Mouse (Mus musculus) kidney, postnatal 0 days (tissue): ENCODE data around the gene Map4k1. TPM values are rescaled to one million over a fixed set of nuclear protein-coding genes. Genes with fewer than 3 reads are reported as not detected.
A peak's percentile ranks its signal among the peaks of the same experiment; 100 is the strongest.

Experiments used
- ATAC-seq: fragments of 200-750 bp; cut with Nextera tagmentation; replicated peaks from 2 replicates; pipeline ENCODE4 v1.8.0; 2017; ENCODE audit warnings: low read depth, moderate number of reproducible peaks, moderate TSS enrichment, moderate library complexity; ENCODE audit not compliant: low FRiP score
- DNase-seq: peaks from one replicate; pipeline ENCODE4 v3.0.0-alpha.2; 2016; ENCODE audit warnings: low spot score
- H3K27ac ChIP-seq: fragments of 300-500 bp; sonication (generic); 2 replicates; pipeline ENCODE4 v1.5.1; 2014; ENCODE audit warnings: mild to moderate bottlenecking
- H3K27me3 ChIP-seq: fragments of 300-500 bp; sonication (generic); 2 replicates; pipeline ENCODE4 v1.6.1; 2014; ENCODE audit warnings: low read length, mixed read lengths; ENCODE audit not compliant: insufficient read depth
- H3K36me3 ChIP-seq: fragments of 300-500 bp; sonication (generic); 2 replicates; pipeline ENCODE4 v1.6.1; 2014; ENCODE audit warnings: low read length, mixed read lengths; ENCODE audit not compliant: insufficient read depth
- H3K4me1 ChIP-seq: fragments of 300-500 bp; sonication (generic); replicated peaks from 2 replicates; pipeline ENCODE4 v1.6.1; 2014; ENCODE audit warnings: antibody characterized with exemption, low read length, mixed read lengths; ENCODE audit not compliant: insufficient read depth
- H3K4me2 ChIP-seq: fragments of 300-500 bp; sonication (generic); 2 replicates; pipeline ENCODE4 v1.6.1; 2014; ENCODE audit warnings: mild to moderate bottlenecking, low read length, moderate library complexity, mixed read lengths
- H3K4me3 ChIP-seq: fragments of 300-500 bp; sonication (generic); replicated peaks from 2 replicates; pipeline ENCODE4 v1.5.1; 2014; ENCODE audit warnings: low read depth, low read length
- H3K9ac ChIP-seq: fragments of 300-500 bp; sonication (generic); 2 replicates; pipeline ENCODE4 v1.6.1; 2014; ENCODE audit warnings: low read depth, low read length
- H3K9me3 ChIP-seq: fragments of 300-500 bp; sonication (generic); replicated peaks from 2 replicates; pipeline ENCODE4 v1.6.1; 2016; ENCODE audit warnings: low read length, inconsistent platforms, mixed read lengths
- CTCF ChIP-seq: IDR thresholded peaks from 2 replicates; pipeline ENCODE4 v1.5.1; 2016; ENCODE audit warnings: antibody characterized with exemption, low read depth, mild to moderate bottlenecking, moderate library complexity
- WGBS: fragments of 180-500 bp; shearing (Covaris S2); extraction: QIAGEN DNeasy Blood & Tissue Kit; methylation state at CpG from one replicate; pipeline ENCODE4 v1.1.7; 2014; 5-methylcytosine and 5-hydroxymethylcytosine counted together
- polyA plus RNA-seq: library from polyadenylated mRNA; unstranded; fragments of >200 nt; fragmentation: Nextera tagmentation; extraction: Ambion mirVana; gene quantifications from 2 replicates; pipeline ENCODE4 v1.2.1, GENCODE M21; 2015

The Map4k1 gene
- polyA plus RNA-seq, 1 experiment from 2014 or later, result 7.6 TPM

GRCm38 (mm10) chr7:29017222-29017621 lies 35.4 kb downstream of the Map4k1 start:
- no peak for TF ChIP-seq CTCF
- H3K9me3 ChIP-seq, result no peaks in the 10 kb centered on the region
- WGBS, result 81% methylated on average over 7 of the region's 7 CpGs
- no peak overlapping the region for H3K27ac ChIP-seq
- no peak for DNase-seq
- no peak overlapping the region for H3K9ac ChIP-seq
- no peak overlapping the region for H3K4me3 ChIP-seq
- peaks cover 7% of the 10 kb centered on the region; the same call in 1 of the 2 replicates for H3K4me1 ChIP-seq
- H3K27me3 ChIP-seq, result peaks cover 20% of the 10 kb centered on the region
- H3K36me3 ChIP-seq, result no peaks in the 10 kb centered on the region
- ATAC-seq, result no peak
- H3K4me2 ChIP-seq, result no peak overlapping the region

GRCm38 (mm10) chr7:29019447-29020220 lies 37.8 kb downstream of the Map4k1 start:
- no peak for TF ChIP-seq CTCF
- H3K4me2 ChIP-seq, result peak overlapping the region; percentile 65
- H3K4me3 ChIP-seq, result peak overlapping the region; percentile 35
- peak; percentile 12 for DNase-seq
- WGBS, result 4% methylated on average over 87 of the region's 88 CpGs
- H3K9me3 ChIP-seq, result no peaks in the 10 kb centered on the region
- H3K27ac ChIP-seq, result no peak overlapping the region
- no peaks in the 10 kb centered on the region for H3K36me3 ChIP-seq
- ATAC-seq, result no peak
- peaks cover 20% of the 10 kb centered on the region for H3K27me3 ChIP-seq
- H3K4me1 ChIP-seq, result peaks cover 7% of the 10 kb centered on the region; the same call in 1 of the 2 replicates
- H3K9ac ChIP-seq, result peak overlapping the region; percentile 47

GRCm38 (mm10) chr7:29022479-29022878 lies 40.6 kb downstream of the Map4k1 start:
- Histone ChIP-seq H3K27ac (no peak overlapping the region), H3K4me3 (no peak overlapping the region), H3K27me3 (peaks cover 20% of the 10 kb centered on the region), H3K9me3 (no peaks in the 10 kb centered on the region), H3K4me1 (peaks cover 7% of the 10 kb centered on the region; the same call in 1 of the 2 replicates), H3K9ac (no peak overlapping the region), H3K36me3 (no peaks in the 10 kb centered on the region), H3K4me2 (no peak overlapping the region)
- TF ChIP-seq CTCF, result no peak
- ATAC-seq (no peak), DNase-seq (no peak)
- 90% methylated on average over 8 of the region's 8 CpGs for WGBS

- H3K4me3 ChIP-seq, result no peak overlapping the region
- no peaks in the 10 kb centered on the region for H3K9me3 ChIP-seq
- H3K4me1 ChIP-seq, result peaks cover 7% of the 10 kb centered on the region; the same call in 1 of the 2 replicates
- H3K27ac ChIP-seq, result no peak overlapping the region
- no peak for DNase-seq
- TF ChIP-seq CTCF, result no peak
- no peak overlapping the region for H3K4me2 ChIP-seq
- H3K36me3 ChIP-seq, result no peaks in the 10 kb centered on the region
- ATAC-seq, result no peak
- no peak overlapping the region for H3K9ac ChIP-seq
- H3K27me3 ChIP-seq, result peaks cover 15% of the 10 kb centered on the region
- WGBS, result 92% methylated on average over 8 of the region's 8 CpGs
Measured at GRCm38 (mm10) chr7:29023514-29023913, 41.7 kb downstream of the Map4k1 start.

- no peak overlapping the region for H3K4me2 ChIP-seq
- H3K27ac ChIP-seq, result no peak overlapping the region
- no peaks in the 10 kb centered on the region for H3K9me3 ChIP-seq
- H3K27me3 ChIP-seq, result 0 out of 2 replicates have a peak, but pooled peaks cover 4% of the 10 kb centered on the region
- no peaks in the 10 kb centered on the region for H3K4me1 ChIP-seq
- H3K9ac ChIP-seq, result no peak overlapping the region
- no peak for TF ChIP-seq CTCF
- 74% methylated on average over 7 of the region's 7 CpGs for WGBS
- DNase-seq (no peak), ATAC-seq (no peak)
- no peaks in the 10 kb centered on the region for H3K36me3 ChIP-seq
- no peak overlapping the region for H3K4me3 ChIP-seq
Measured at GRCm38 (mm10) chr7:29025566-29025965, 43.7 kb downstream of the Map4k1 start.

GRCm38 (mm10) chr7:29026195-29026594 lies 44.3 kb downstream of the Map4k1 start:
- no peak overlapping the region for H3K4me2 ChIP-seq
- H3K9me3 ChIP-seq, result no peaks in the 10 kb centered on the region
- H3K27ac ChIP-seq, result no peak overlapping the region
- ATAC-seq (no peak), DNase-seq (no peak)
- H3K27me3 ChIP-seq, result no peaks in the 10 kb centered on the region
- no peak overlapping the region for H3K9ac ChIP-seq
- no peak for TF ChIP-seq CTCF
- WGBS, result 88% methylated on average over 5 of the region's 5 CpGs
- no peaks in the 10 kb centered on the region for H3K4me1 ChIP-seq
- no peak overlapping the region for H3K4me3 ChIP-seq
- H3K36me3 ChIP-seq, result no peaks in the 10 kb centered on the region
